Mouse (Mus musculus) limb, embryonic 15.5 days (tissue): ENCODE measurements around the gene Nfya. TPM values are rescaled to one million over a fixed set of nuclear protein-coding genes. Genes with fewer than 3 reads are reported as not detected.
"Not testable (repeated sequence)": the region's sequence is repeated elsewhere in the genome, so short reads cannot be mapped to it uniquely, and the experiment has no call there.

Experiments
- ATAC-seq: fragments of 200-750 bp; cut with Nextera tagmentation; 2 replicates; pipeline ENCODE4 v1.8.0; 2017; ENCODE audit warnings: low read depth, moderate TSS enrichment; ENCODE audit not compliant: insufficient number of reproducible peaks, low FRiP score, low TSS enrichment
- H3K27ac ChIP-seq: fragments of 300-500 bp; sonication (generic); 2 replicates; pipeline ENCODE4 v1.5.1; 2015; ENCODE audit warnings: moderate library complexity, mild to moderate bottlenecking, inconsistent platforms
- H3K27me3 ChIP-seq: fragments of 300-500 bp; sonication (generic); 2 replicates; pipeline ENCODE4 v1.6.1; 2015; ENCODE audit warnings: inconsistent platforms
- H3K36me3 ChIP-seq: fragments of 300-500 bp; sonication (generic); 2 replicates; pipeline ENCODE4 v1.6.1; 2015; ENCODE audit warnings: inconsistent platforms
- H3K4me1 ChIP-seq: fragments of 300-500 bp; sonication (generic); 2 replicates; pipeline ENCODE4 v1.6.1; 2015; ENCODE audit warnings: inconsistent platforms
- H3K4me2 ChIP-seq: fragments of 300-500 bp; sonication (generic); 2 replicates; pipeline ENCODE4 v1.6.1; 2015; ENCODE audit warnings: mild to moderate bottlenecking, inconsistent platforms
- H3K4me3 ChIP-seq: fragments of 300-500 bp; sonication (generic); 2 replicates; pipeline ENCODE4 v1.5.1; 2015; ENCODE audit warnings: mild to moderate bottlenecking, inconsistent platforms
- H3K9ac ChIP-seq: fragments of 300-500 bp; sonication (generic); 2 replicates; pipeline ENCODE4 v1.6.1; 2015; ENCODE audit warnings: inconsistent platforms
- H3K9me3 ChIP-seq: fragments of 300-500 bp; sonication (generic); 2 replicates; pipeline ENCODE4 v1.6.1; 2016; ENCODE audit warnings: inconsistent platforms
- WGBS: fragments of 180-500 bp; shearing (Covaris S2); methylation state at CpG from one replicate; pipeline ENCODE4 v1.1.7; 2015; 5-methylcytosine and 5-hydroxymethylcytosine counted together
- polyA plus RNA-seq: library from polyadenylated mRNA; unstranded; fragments of >200 nt; fragmentation: Nextera tagmentation; extraction: Ambion mirVana; gene quantifications from 2 replicates; pipeline ENCODE4 v1.2.1, GENCODE M21; 2015

The Nfya gene
- polyA plus RNA-seq, 1 experiment from 2014 or later: 13.9 TPM

GRCm38 (mm10) chr17:48352976-48353375 lies 56.7 kb downstream of the Nfya start:
- H3K36me3 ChIP-seq, H3K4me3 ChIP-seq, H3K9me3 ChIP-seq, H3K27ac ChIP-seq, H3K4me2 ChIP-seq, ATAC-seq, H3K4me1 ChIP-seq, H3K27me3 ChIP-seq, H3K9ac ChIP-seq: not testable (repeated sequence)
- WGBS: 77% methylated on average over 7 of the region's 7 CpGs

- no peak overlapping the region for H3K4me3 ChIP-seq
- H3K27ac ChIP-seq: no peak overlapping the region
- H3K9ac ChIP-seq: no peak overlapping the region
- ATAC-seq: no peak
- H3K9me3 ChIP-seq: no peaks in the 10 kb centered on the region
- no peaks in the 10 kb centered on the region for H3K27me3 ChIP-seq
- WGBS: 75% methylated on average over 5 of the region's 5 CpGs
- H3K4me2 ChIP-seq: no peak overlapping the region
- no peaks in the 10 kb centered on the region for H3K4me1 ChIP-seq
- H3K36me3 ChIP-seq: no peaks in the 10 kb centered on the region
These were observed 59.0 kb downstream of the Nfya start for GRCm38 (mm10) chr17:48350681-48351193.

GRCm38 (mm10) chr17:48347287-48347686 lies 62.4 kb downstream of the Nfya start:
- Histone ChIP-seq H3K4me3 (no peak overlapping the region), H3K9me3 (no peaks in the 10 kb centered on the region), H3K27ac (no peak overlapping the region), H3K27me3 (no peaks in the 10 kb centered on the region), H3K4me2 (no peak overlapping the region), H3K9ac (no peak overlapping the region), H3K4me1 (no peaks in the 10 kb centered on the region), H3K36me3 (no peaks in the 10 kb centered on the region)
- no peak for ATAC-seq
- WGBS: 76% methylated on average over 2 of the region's 2 CpGs

- ATAC-seq: no peak
These were observed 62.9 kb downstream of the Nfya start for GRCm38 (mm10) chr17:48346834-48347233.

GRCm38 (mm10) chr17:48346231-48346630 lies 63.5 kb downstream of the Nfya start, which contains the start of gene Trem2:
TSS of gene Trem2 (plus strand) at chr17:48346401.
- Histone ChIP-seq H3K9me3 (no peaks in the 10 kb centered on the region), H3K4me2 (no peak within 1 kb of the TSS), H3K4me3 (no peak within 1 kb of the TSS), H3K4me1 (no peaks in the 10 kb centered on the region), H3K27me3 (no peaks in the 10 kb centered on the region), H3K27ac (no peak within 1 kb of the TSS), H3K36me3 (no peaks in the 10 kb centered on the region), H3K9ac (no peak within 1 kb of the TSS)
- 66% methylated on average over 5 of the region's 5 CpGs for WGBS
- ATAC-seq: no peak

More at GRCm38 (mm10) chr17:48346834-48347233, 62.9 kb downstream of the Nfya start:
- 54% methylated on average over 4 of the region's 4 CpGs for WGBS
- no peak overlapping the region for H3K4me3 ChIP-seq
- no peaks in the 10 kb centered on the region for H3K4me1 ChIP-seq
- no peaks in the 10 kb centered on the region for H3K36me3 ChIP-seq
- no peak overlapping the region for H3K9ac ChIP-seq
- H3K9me3 ChIP-seq: no peaks in the 10 kb centered on the region
- H3K4me2 ChIP-seq: no peak overlapping the region
- H3K27ac ChIP-seq: no peak overlapping the region
- no peaks in the 10 kb centered on the region for H3K27me3 ChIP-seq

- Histone ChIP-seq H3K9me3 (no peaks in the 10 kb centered on the region), H3K27ac (no peak overlapping the region), H3K4me1 (no peaks in the 10 kb centered on the region), H3K4me3 (no peak overlapping the region), H3K36me3 (no peaks in the 10 kb centered on the region), H3K27me3 (no peaks in the 10 kb centered on the region), H3K4me2 (no peak overlapping the region), H3K9ac (no peak overlapping the region)
- WGBS: 78% methylated on average over 4 of the region's 4 CpGs
- ATAC-seq: no peak
These were observed 63.9 kb downstream of the Nfya start for GRCm38 (mm10) chr17:48345824-48346223.

- Histone ChIP-seq H3K27ac (no peak overlapping the region), H3K27me3 (no peaks in the 10 kb centered on the region), H3K4me2 (no peak overlapping the region), H3K4me3 (no peak overlapping the region), H3K9ac (no peak overlapping the region), H3K4me1 (no peaks in the 10 kb centered on the region), H3K36me3 (no peaks in the 10 kb centered on the region), H3K9me3 (no peaks in the 10 kb centered on the region)
- no peak for ATAC-seq
- 82% methylated on average over 2 of the region's 2 CpGs for WGBS
These were observed 66.6 kb downstream of the Nfya start for GRCm38 (mm10) chr17:48343065-48343464.

GRCm38 (mm10) chr17:48341947-48342346 lies 67.8 kb downstream of the Nfya start:
- Histone ChIP-seq H3K36me3 (no peaks in the 10 kb centered on the region), H3K9ac (no peak overlapping the region), H3K4me1 (no peaks in the 10 kb centered on the region), H3K4me2 (no peak overlapping the region), H3K4me3 (no peak overlapping the region), H3K27me3 (no peaks in the 10 kb centered on the region), H3K27ac (no peak overlapping the region), H3K9me3 (no peaks in the 10 kb centered on the region)
- ATAC-seq: no peak
- 42% methylated on average over 3 of the region's 3 CpGs for WGBS

- Histone ChIP-seq H3K36me3 (no peaks in the 10 kb centered on the region), H3K9ac (no peak overlapping the region), H3K27ac (no peak overlapping the region), H3K4me1 (no peaks in the 10 kb centered on the region), H3K9me3 (no peaks in the 10 kb centered on the region), H3K4me2 (no peak overlapping the region), H3K4me3 (no peak overlapping the region), H3K27me3 (no peaks in the 10 kb centered on the region)
- WGBS: 87% methylated on average over 1 of the region's 1 CpGs
- ATAC-seq: no peak
These were observed 69.4 kb downstream of the Nfya start for GRCm38 (mm10) chr17:48340267-48340666.

Other genes with a start within 250 kb of the Nfya start
- gene A530064D06Rik, start 242.6 kb downstream of the Nfya start, polyA plus RNA-seq: 0.17 TPM in 1 of 2 replicates, not detected in the other
- 0.06 and 0.15 TPM in 2 replicates for gene Trem1, start 177.1 kb downstream of the Nfya start, polyA plus RNA-seq
- 0.15 TPM in 1 of 2 replicates, not detected in the other for gene Trem3, start 162.1 kb downstream of the Nfya start, polyA plus RNA-seq
- 0.26 and 0.37 TPM in 2 replicates for gene Treml4, start 145.6 kb downstream of the Nfya start, polyA plus RNA-seq
- 0.05 and 0.18 TPM in 2 replicates for gene Treml2, start 110.4 kb downstream of the Nfya start, polyA plus RNA-seq
- 0.15 and 0.17 TPM in 2 replicates for gene B430306N03Rik, start 93.8 kb downstream of the Nfya start, polyA plus RNA-seq
- 5.5 and 6.9 TPM in 2 replicates for gene Trem2, start 63.5 kb downstream of the Nfya start, polyA plus RNA-seq
- gene Treml1, start 50.0 kb downstream of the Nfya start, polyA plus RNA-seq: 0.48 and 0.83 TPM in 2 replicates
- gene Oard1, start 108 bp upstream of the Nfya start, polyA plus RNA-seq: 38.4 and 40.3 TPM in 2 replicates
- gene Apobec2, start 23.0 kb upstream of the Nfya start, polyA plus RNA-seq: 26.8 and 97.4 TPM in 2 replicates
- gene Tspo2, start 41.6 kb upstream of the Nfya start, polyA plus RNA-seq: 1.8 and 3.0 TPM in 2 replicates
- gene Unc5cl, start 45.0 kb upstream of the Nfya start, polyA plus RNA-seq: 0.06 and 0.14 TPM in 2 replicates